Mouse (Mus musculus): ENCODE data around the gene Gm20390.

DNA sequence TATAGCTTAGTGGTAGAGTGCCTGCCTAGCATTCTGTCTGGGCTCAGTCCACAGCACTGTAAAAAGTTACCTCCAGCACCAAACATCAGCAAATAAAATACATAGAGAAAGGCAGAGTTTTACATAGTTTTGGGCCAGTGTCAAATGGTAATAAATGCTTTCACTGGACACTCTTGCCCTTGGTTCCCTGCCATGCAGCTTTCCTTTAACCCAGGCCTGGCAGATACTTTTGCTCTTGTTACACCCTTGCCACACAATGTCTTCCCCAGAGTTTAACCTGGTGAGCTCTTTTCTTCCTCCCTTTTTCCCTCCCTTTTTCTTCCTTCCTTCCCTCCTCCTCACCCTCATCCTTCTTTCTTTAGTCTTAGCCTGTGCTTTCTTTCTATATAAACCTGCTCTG lies 31.2 kb upstream of the Gm20390 start:
- TF ChIP-seq EP300 (optimal IDR thresholded peaks at IDR 0.05) (no peak), CTCF (IDR thresholded peaks at IDR 0.05; ENCODE audit: low read depth) (no peak)

Data from stomach, postnatal 0 days (tissue).